Mouse (Mus musculus): ENCODE data around the gene Nudt8.

The Nudt8 gene

GRCm38 (mm10) chr19:3988066-3988465 is 12.3 kb upstream of the Nudt8 start:
- DNase-seq (ENCODE audit: low spot score), result no peak

- no peak for DNase-seq (ENCODE audit: low spot score)
Measured at GRCm38 (mm10) chr19:3988750-3989149, 11.6 kb upstream of the Nudt8 start.

GRCm38 (mm10) chr19:3990804-3991203 is 9.6 kb upstream of the Nudt8 start:
- no peak for DNase-seq (ENCODE audit: low spot score)

GRCm38 (mm10) chr19:3991562-3991961 is 8.8 kb upstream of the Nudt8 start:
- no peak for DNase-seq (ENCODE audit: low spot score)

- no peak for DNase-seq (ENCODE audit: low spot score)
Measured at GRCm38 (mm10) chr19:3991966-3992365, 8.4 kb upstream of the Nudt8 start.

- no peak for DNase-seq (ENCODE audit: low spot score)
Measured at GRCm38 (mm10) chr19:3992416-3992815, 8.0 kb upstream of the Nudt8 start, which contains the start of gene Tbx10. Gene Tbx10, plus strand, starts transcription at chr19:3992752.

GRCm38 (mm10) chr19:3994932-3995331 is 5.4 kb upstream of the Nudt8 start:
- DNase-seq (ENCODE audit: low spot score), result no peak

GRCm38 (mm10) chr19:3995505-3995904 is 4.9 kb upstream of the Nudt8 start:
- DNase-seq (ENCODE audit: low spot score), result no peak

GRCm38 (mm10) chr19:3996106-3996505 is 4.3 kb upstream of the Nudt8 start:
- DNase-seq (ENCODE audit: low spot score), result no peak

- DNase-seq (ENCODE audit: low spot score), result no peak
Measured at GRCm38 (mm10) chr19:3996747-3997146, 3.6 kb upstream of the Nudt8 start.

- DNase-seq (ENCODE audit: low spot score), result no peak
Measured at GRCm38 (mm10) chr19:3997231-3997630, 3.1 kb upstream of the Nudt8 start.

- no peak for DNase-seq (ENCODE audit: low spot score)
Measured at GRCm38 (mm10) chr19:3998335-3998734, 2.0 kb upstream of the Nudt8 start.

- no peak for DNase-seq (ENCODE audit: low spot score)
Measured at GRCm38 (mm10) chr19:3999121-3999730, 1.2 kb upstream of the Nudt8 start.

GRCm38 (mm10) chr19:4000949-4001525 is 657 bp downstream of the Nudt8 start:
- no peak for DNase-seq (ENCODE audit: low spot score)

- no peak for DNase-seq (ENCODE audit: low spot score)
Measured at GRCm38 (mm10) chr19:4001752-4002151, 1.4 kb downstream of the Nudt8 start.

- DNase-seq (ENCODE audit: low spot score), result no peak
Measured at GRCm38 (mm10) chr19:4003112-4003511, 2.7 kb downstream of the Nudt8 start, which contains the start of gene Doc2g. Gene Doc2g, plus strand, starts transcription at chr19:4003313.

GRCm38 (mm10) chr19:4003641-4004040 is 3.3 kb downstream of the Nudt8 start:
- no peak for DNase-seq (ENCODE audit: low spot score)

GRCm38 (mm10) chr19:4004331-4004730 is 4.0 kb downstream of the Nudt8 start:
- no peak for DNase-seq (ENCODE audit: low spot score)

- no peak for DNase-seq (ENCODE audit: low spot score)
Measured at GRCm38 (mm10) chr19:4005091-4005490, 4.7 kb downstream of the Nudt8 start.

GRCm38 (mm10) chr19:4005971-4006370 is 5.6 kb downstream of the Nudt8 start:
- DNase-seq (ENCODE audit: low spot score), result no peak

GRCm38 (mm10) chr19:4011086-4011485 is 10.7 kb downstream of the Nudt8 start:
- DNase-seq (ENCODE audit: low spot score), result no peak

GRCm38 (mm10) chr19:4012432-4013022 is 12.1 kb downstream of the Nudt8 start, which contains the start of gene Ndufv1:
Gene Ndufv1, minus strand, starts transcription at chr19:4012806.
- peak; percentile 98 for DNase-seq (ENCODE audit: low spot score)

- DNase-seq (ENCODE audit: low spot score), result no peak
Measured at GRCm38 (mm10) chr19:4013066-4013465, 12.7 kb downstream of the Nudt8 start.

GRCm38 (mm10) chr19:4014802-4015201 is 14.4 kb downstream of the Nudt8 start:
- DNase-seq (ENCODE audit: low spot score), result no peak

Measured in yolk sac, embryonic 10.5 days (tissue).